Mouse (Mus musculus): ENCODE measurements around the gene Inpp5b. TPM values are rescaled to one million over a fixed set of nuclear protein-coding genes. Genes with fewer than 3 reads are reported as not detected.
A peak's percentile ranks its signal among the peaks of the same experiment; 100 is the strongest.

The Inpp5b gene
- polyA plus RNA-seq, 1 experiment from 2014 or later, result 23.6 TPM

DNA sequence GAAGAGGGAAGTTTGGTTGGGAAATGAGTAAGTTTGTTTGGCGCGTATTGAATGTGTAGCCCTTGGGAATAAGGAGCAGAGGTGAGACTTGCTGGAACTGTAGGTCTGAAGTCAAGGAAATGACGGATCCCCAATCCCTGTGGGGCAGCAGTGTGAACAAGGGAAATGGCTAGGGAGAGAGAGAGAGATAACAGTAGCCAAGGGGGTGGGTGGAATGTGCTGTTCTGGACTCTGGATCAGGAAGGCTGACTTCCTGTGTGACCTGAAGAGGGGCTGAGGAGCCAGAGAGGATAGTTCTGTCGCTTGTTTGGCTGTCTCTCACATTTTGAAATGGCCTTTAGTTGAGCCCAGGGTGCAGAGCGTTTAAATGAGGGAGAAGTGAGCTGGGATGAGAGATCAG lies 66.9 kb downstream of the Inpp5b start:
- Histone ChIP-seq H3K4me3 (no peak overlapping the region), H3K27me3 (no peaks in the 10 kb centered on the region), H3K36me3 (peaks cover 58% of the 10 kb centered on the region), H3K27ac (replicated peaks) (no peak overlapping the region), H3K9me3 (no peaks in the 10 kb centered on the region), H3K4me2 (no peak overlapping the region), H3K4me1 (replicated peaks) (peaks cover 21% of the 10 kb centered on the region), H3K9ac (no peak overlapping the region)
- 86% methylated on average over 5 of the region's 5 CpGs for WGBS
- no peak for ATAC-seq (ENCODE audit: low read depth)

DNA sequence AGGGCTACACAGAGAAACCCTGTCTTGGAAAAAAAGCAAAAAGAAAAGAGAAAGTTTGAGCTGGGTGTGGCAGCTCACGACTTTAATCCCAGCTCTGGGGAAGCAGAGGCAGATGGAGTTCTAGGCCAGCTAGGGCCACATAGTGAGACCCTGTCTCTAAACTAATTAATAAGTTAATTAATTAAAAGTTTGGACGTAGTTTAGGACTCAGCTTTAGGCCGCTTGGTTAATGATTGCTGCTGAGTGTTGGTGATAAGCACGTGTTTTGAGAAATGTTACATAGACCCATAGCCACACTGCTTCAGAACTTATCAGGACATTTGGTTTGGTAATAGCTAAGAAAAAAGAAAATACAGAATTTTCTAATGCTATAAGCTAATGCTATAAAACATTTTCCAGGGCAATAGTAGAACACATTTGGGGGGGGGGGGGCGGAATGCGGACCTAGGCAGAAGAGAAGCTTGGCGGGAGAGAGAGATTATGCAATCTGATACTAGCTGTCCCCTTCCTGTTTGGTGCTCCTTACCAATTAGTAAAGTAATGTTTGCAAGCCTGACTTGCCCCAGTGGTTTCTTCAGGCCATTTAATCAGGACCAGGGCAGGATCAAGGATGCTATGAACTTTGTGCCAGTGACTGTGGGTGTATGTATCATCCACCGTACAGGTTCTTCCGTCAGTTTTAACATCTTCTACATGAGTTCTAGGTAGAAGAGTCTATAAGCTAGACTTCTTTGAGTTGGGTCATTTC lies 67.7 kb downstream of the Inpp5b start:
- peaks cover 17% of the 10 kb centered on the region for H3K4me1 ChIP-seq (replicated peaks)
- peaks cover 57% of the 10 kb centered on the region for H3K36me3 ChIP-seq
- no peaks in the 10 kb centered on the region for H3K9me3 ChIP-seq

DNA sequence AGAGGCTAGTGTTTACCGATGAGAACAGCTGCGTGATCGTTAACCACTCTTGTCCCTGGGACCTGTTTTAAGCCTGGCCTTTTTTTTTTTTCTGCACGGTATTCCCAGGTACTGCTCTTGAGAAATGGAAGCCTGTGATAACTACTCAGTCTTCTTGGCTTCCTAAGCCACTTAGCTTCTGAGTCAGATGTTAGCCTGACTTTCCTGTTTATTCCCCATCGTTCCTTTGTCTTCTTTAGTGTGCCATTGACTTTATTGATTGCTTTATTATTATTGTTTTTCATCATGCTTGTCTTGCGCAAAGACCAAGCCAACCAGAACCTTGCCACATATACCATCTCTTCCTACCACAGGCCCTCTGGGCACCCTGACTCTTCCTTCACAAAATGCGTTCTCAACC lies 68.4 kb downstream of the Inpp5b start:
- Histone ChIP-seq H3K4me2 (no peak overlapping the region), H3K4me1 (replicated peaks) (peaks cover 17% of the 10 kb centered on the region), H3K9ac (no peak overlapping the region), H3K36me3 (peaks cover 50% of the 10 kb centered on the region), H3K27ac (replicated peaks) (no peak overlapping the region), H3K27me3 (no peaks in the 10 kb centered on the region), H3K4me3 (no peak overlapping the region), H3K9me3 (no peaks in the 10 kb centered on the region)
- ATAC-seq (ENCODE audit: low read depth), result no peak
- WGBS, result 91% methylated on average over 7 of the region's 7 CpGs

More for the DNA sequence above, 67.7 kb downstream of the Inpp5b start:
- no peak overlapping the region for H3K27ac ChIP-seq (replicated peaks)
- H3K9ac ChIP-seq, result no peak overlapping the region
- no peak overlapping the region for H3K4me2 ChIP-seq
- H3K27me3 ChIP-seq, result no peaks in the 10 kb centered on the region
- WGBS, result 91% methylated on average over 9 of the region's 9 CpGs
- no peak overlapping the region for H3K4me3 ChIP-seq
- ATAC-seq (ENCODE audit: low read depth), result no peak

DNA sequence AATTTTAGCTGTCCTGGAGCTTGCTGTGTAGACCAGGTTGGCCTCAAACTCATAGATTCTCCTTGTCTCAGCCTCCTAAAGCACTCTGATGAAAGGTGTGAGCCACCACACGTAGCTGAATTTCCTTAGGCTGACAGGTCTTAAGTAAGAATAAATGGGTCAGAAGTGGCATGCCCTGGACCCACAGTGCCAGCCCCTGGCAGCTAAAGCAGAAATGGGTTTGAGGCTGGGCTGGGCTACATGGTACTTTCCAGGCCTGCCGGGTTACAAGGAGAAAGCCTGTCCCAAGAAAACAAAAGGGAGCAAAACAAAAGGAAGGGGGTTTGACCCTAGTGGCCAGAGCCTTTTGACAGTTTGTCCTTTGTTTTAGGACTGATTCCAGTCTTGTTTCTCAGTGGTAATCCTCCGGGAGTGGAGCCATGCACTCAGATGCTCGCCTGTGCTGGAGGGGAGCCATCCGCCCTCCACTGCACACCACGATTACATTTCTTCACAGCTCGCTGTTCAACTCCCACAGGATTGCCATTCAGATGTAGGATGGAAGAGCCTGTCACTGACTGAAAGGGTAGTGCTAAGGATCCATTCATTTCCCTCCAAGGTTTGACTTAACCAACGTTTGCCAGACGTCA lies 69.8 kb downstream of the Inpp5b start:
- Histone ChIP-seq H3K27ac (replicated peaks) (no peak overlapping the region), H3K27me3 (no peaks in the 10 kb centered on the region), H3K4me3 (no peak overlapping the region), H3K36me3 (peaks cover 39% of the 10 kb centered on the region), H3K9ac (peak overlapping the region; percentile 45; the same call in 1 of the 2 replicates), H3K4me2 (no peak overlapping the region), H3K4me1 (replicated peaks) (peaks cover 16% of the 10 kb centered on the region), H3K9me3 (no peaks in the 10 kb centered on the region)
- 24% methylated on average over 9 of the region's 9 CpGs for WGBS
- no peak for ATAC-seq (ENCODE audit: low read depth)

DNA sequence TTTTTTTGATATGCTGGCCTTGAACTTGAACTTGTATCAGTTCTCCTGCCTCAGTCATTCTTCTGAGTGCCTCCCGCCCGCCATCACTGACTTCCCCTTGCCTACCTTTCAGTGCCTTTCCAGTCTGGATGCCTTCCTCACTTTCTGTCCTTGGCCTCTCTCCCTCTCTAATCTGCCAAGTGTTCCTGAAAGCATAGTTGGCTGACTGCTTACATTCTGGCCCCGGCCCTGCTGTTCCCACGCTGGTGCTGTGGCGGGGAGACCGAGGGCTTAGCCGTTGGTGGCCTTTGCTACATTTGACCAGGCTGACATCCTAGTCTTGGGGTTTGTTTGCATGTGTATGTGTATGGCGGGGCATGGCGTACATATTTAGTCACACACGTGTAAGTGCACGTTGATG lies 74.3 kb downstream of the Inpp5b start:
- H3K9me3 ChIP-seq, result no peaks in the 10 kb centered on the region
- no peak for ATAC-seq (ENCODE audit: low read depth)
- H3K4me1 ChIP-seq (replicated peaks), result peaks cover 19% of the 10 kb centered on the region
- no peak overlapping the region for H3K27ac ChIP-seq (replicated peaks)
- H3K27me3 ChIP-seq, result no peaks in the 10 kb centered on the region
- WGBS, result 94% methylated on average over 11 of the region's 11 CpGs
- no peak overlapping the region for H3K4me3 ChIP-seq
- no peak overlapping the region for H3K4me2 ChIP-seq
- no peak overlapping the region for H3K9ac ChIP-seq
- peaks cover 20% of the 10 kb centered on the region for H3K36me3 ChIP-seq

DNA sequence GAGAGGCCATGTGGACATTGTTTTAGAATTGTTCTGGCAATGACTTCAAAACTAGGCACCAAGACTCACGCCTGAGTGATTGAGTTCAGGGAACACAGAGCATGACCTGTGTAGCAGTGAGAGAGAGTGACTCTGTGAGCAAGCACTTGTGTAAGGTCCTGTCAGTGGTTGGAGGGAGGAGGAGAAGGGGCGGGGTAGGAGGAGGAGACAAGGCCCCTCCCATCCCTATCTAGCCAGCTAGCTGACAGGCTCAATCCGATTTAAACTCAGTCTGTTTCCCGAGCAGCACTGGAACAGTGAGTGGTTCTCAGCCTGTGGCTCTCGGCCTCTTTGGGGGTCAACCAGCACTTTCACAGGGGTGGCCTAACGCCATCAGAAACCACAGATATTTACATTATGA lies 76.2 kb downstream of the Inpp5b start:
- WGBS, result 21% methylated on average over 6 of the region's 6 CpGs
- ATAC-seq (ENCODE audit: low read depth), result peak; percentile 32; the same call in 1 of the 2 replicates
- H3K9me3 ChIP-seq, result no peaks in the 10 kb centered on the region
- peaks cover 10% of the 10 kb centered on the region; the same call in 1 of the 2 replicates for H3K4me1 ChIP-seq (replicated peaks)
- H3K27ac ChIP-seq (replicated peaks), result no peak overlapping the region
- H3K4me3 ChIP-seq, result no peak overlapping the region
- H3K4me2 ChIP-seq, result no peak overlapping the region
- H3K27me3 ChIP-seq, result no peaks in the 10 kb centered on the region
- H3K36me3 ChIP-seq, result peaks cover 33% of the 10 kb centered on the region
- no peak overlapping the region for H3K9ac ChIP-seq

DNA sequence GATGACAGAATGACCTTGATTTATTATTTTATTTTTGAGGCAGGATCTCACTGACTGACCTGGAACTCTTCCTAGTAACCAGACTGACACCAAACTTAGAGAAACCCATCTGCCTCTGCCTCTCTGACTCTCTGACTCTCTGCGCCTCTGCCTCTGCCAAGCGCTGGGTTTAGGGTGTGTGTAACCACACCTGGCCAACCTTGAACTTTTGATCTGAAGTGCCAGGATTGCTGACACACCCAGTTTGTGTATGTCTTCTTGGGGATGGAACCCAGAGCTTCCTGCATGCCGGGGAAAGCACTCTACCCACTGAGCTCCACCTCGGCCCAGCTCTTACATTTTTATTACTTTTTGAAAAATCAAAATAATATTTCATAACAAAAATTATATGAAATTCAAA lies 77.2 kb downstream of the Inpp5b start:
- ATAC-seq (ENCODE audit: low read depth), result no peak
- H3K27me3 ChIP-seq, result no peaks in the 10 kb centered on the region
- no peaks in the 10 kb centered on the region for H3K9me3 ChIP-seq
- H3K9ac ChIP-seq, result no peak overlapping the region
- H3K27ac ChIP-seq (replicated peaks), result no peak overlapping the region
- H3K4me2 ChIP-seq, result no peak overlapping the region
- peaks cover 44% of the 10 kb centered on the region for H3K36me3 ChIP-seq
- H3K4me3 ChIP-seq, result no peak overlapping the region
- H3K4me1 ChIP-seq (replicated peaks), result peaks cover 10% of the 10 kb centered on the region; the same call in 1 of the 2 replicates
- 90% methylated on average over 4 of the region's 4 CpGs for WGBS

DNA sequence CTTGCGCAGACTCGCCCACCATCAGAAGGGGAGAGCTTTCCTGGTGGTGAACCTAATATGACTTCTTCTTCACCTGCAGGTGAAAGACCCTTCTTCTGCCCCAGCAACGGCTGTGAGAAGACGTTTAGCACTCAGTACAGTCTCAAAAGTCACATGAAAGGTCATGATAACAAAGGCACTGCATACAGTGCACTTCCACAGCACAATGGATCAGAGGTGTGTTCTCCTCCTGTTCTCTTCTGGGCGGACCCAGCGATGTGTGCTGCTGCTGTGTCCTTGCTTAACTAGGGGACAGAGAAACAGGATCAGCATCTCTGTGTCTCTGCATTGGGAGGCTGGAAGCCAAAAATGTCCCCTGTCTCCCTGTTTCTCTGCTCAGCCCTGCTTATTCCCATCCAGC lies 83.3 kb downstream of the Inpp5b start:
- Histone ChIP-seq H3K36me3 (peaks cover 86% of the 10 kb centered on the region), H3K4me2 (no peak overlapping the region), H3K9me3 (no peaks in the 10 kb centered on the region), H3K27ac (replicated peaks) (no peak overlapping the region), H3K4me3 (no peak overlapping the region), H3K27me3 (no peaks in the 10 kb centered on the region), H3K9ac (no peak overlapping the region), H3K4me1 (replicated peaks) (no peaks in the 10 kb centered on the region)
- WGBS, result 91% methylated on average over 6 of the region's 6 CpGs
- ATAC-seq (ENCODE audit: low read depth), result no peak

DNA sequence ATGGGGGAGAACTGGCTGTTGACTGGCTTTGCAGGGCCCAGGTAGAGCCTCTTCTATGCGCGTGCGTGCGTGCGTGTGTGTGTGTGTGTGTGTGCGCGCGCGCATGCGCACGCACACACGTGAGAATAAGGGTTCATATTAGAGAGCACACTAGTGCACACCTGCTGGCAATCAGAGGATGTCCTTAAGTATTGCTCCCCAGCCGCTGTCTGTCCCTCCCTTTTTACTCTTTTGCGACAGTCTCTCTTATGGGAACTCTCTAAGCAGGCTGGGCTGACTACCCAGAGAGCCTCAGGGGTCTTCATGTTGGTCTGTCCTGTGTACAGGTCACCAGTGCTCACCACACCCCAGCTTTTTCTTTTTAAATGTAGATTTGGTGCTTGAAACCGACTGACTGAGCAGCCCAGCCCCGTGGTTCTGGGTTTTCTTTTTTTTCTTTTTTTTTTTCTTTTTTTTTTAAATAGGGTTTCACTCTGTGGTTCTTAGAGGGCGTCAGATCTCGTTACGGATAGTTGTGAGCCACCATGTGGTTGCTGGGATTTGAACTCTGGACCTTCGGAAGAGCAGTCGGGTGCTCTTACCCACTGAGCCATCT lies 83.8 kb downstream of the Inpp5b start:
- H3K4me3 ChIP-seq, result no peak overlapping the region
- no peaks in the 10 kb centered on the region for H3K4me1 ChIP-seq (replicated peaks)
- ATAC-seq (ENCODE audit: low read depth), result no peak
- H3K36me3 ChIP-seq, result peaks cover 85% of the 10 kb centered on the region
- no peaks in the 10 kb centered on the region for H3K27me3 ChIP-seq
- 94% methylated on average over 21 of the region's 21 CpGs for WGBS
- no peaks in the 10 kb centered on the region for H3K9me3 ChIP-seq
- H3K4me2 ChIP-seq, result no peak overlapping the region
- H3K27ac ChIP-seq (replicated peaks), result no peak overlapping the region
- H3K9ac ChIP-seq, result no peak overlapping the region

DNA sequence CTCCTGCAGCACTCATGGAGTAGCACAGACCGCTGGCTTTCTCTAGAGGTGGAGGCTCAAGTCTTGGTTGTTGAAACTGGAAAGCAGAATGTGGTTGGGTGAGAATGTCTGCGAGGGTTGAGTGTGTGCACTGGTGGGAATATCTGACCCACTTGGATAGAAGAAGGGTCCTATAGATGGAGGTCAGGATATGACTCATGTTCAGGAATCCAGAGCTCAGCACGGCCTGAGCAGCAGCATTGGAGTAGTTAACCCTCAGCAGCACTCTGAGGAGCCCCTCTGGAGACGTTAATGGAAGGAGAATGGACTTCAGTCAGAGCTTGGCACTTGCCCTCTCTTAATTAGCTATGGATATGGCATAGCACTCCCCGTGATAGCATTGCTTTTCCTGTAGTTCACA lies 88.0 kb downstream of the Inpp5b start:
- no peaks in the 10 kb centered on the region for H3K4me1 ChIP-seq (replicated peaks)
- WGBS, result 88% methylated on average over 5 of the region's 5 CpGs
- peaks cover 80% of the 10 kb centered on the region for H3K36me3 ChIP-seq

DNA sequence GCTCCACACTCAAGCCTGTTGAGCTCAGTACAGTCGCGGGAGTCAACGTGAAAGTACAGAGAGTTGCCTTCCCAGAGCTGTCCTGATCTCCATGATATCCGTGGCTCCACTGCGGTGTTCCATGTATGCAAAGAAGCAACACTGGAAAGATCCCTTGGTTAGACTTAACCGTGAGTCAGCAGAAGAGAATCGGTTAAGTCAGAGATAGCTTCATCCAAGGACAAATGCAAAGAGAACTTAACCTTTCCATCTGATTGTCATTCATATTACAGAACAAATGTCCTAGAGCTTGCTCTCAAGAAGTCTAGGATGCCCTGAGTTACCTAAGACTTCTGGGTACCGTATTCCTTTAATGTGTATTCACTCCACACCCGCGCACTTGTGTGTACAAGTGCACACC lies 91.1 kb downstream of the Inpp5b start:
- H3K36me3 ChIP-seq, result peaks cover 69% of the 10 kb centered on the region
- no peak overlapping the region for H3K4me3 ChIP-seq
- ATAC-seq (ENCODE audit: low read depth), result no peak
- no peak overlapping the region for H3K9ac ChIP-seq
- no peaks in the 10 kb centered on the region for H3K9me3 ChIP-seq
- 96% methylated on average over 10 of the region's 10 CpGs for WGBS
- H3K4me2 ChIP-seq, result no peak overlapping the region
- H3K27me3 ChIP-seq, result no peaks in the 10 kb centered on the region
- H3K27ac ChIP-seq (replicated peaks), result no peak overlapping the region
- no peaks in the 10 kb centered on the region for H3K4me1 ChIP-seq (replicated peaks)

More for the DNA sequence above, 88.0 kb downstream of the Inpp5b start:
- Histone ChIP-seq H3K9me3 (no peaks in the 10 kb centered on the region), H3K4me3 (no peak overlapping the region), H3K27ac (replicated peaks) (no peak overlapping the region), H3K27me3 (no peaks in the 10 kb centered on the region), H3K4me2 (no peak overlapping the region), H3K9ac (no peak overlapping the region)
- no peak for ATAC-seq (ENCODE audit: low read depth)

DNA sequence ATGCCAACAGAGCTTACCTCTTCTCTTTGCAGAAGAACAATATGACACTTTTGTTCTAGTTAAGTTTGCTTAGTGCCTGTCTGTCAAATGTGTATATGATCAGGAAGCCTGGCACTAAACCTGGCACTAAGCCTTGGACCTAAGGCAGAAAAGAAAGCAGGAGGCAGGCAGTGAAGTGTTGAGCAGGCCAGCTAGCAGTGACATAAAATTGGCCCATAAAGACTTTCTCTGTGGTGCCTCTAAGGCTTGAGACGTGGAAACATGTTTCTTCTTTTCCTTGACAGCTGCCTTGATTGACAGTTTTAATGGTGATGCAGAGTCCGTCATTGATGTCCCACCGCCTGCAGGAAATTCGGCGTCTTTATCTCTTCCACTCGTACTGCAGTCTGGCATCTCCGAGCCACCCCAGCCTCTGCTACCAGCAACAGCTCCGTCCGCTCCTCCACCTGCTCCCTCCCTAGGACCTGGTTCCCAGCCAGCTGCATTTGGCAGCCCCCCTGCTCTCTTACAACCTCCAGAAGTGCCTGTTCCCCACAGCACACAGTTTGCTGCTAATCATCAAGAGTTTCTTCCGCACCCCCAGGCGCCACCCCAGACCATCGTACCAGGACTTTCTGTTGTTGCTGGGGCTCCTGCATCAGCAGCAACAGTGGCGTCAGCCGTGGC lies 96.5 kb downstream of the Inpp5b start:
- H3K27ac ChIP-seq (replicated peaks), result no peak overlapping the region
- ATAC-seq (ENCODE audit: low read depth), result no peak
- H3K4me3 ChIP-seq, result no peak overlapping the region
- H3K27me3 ChIP-seq, result no peaks in the 10 kb centered on the region
- H3K4me1 ChIP-seq (replicated peaks), result no peaks in the 10 kb centered on the region
- no peak overlapping the region for H3K4me2 ChIP-seq
- no peak overlapping the region for H3K9ac ChIP-seq
- no peaks in the 10 kb centered on the region for H3K9me3 ChIP-seq
- H3K36me3 ChIP-seq, result peaks cover 74% of the 10 kb centered on the region
- WGBS, result 90% methylated on average over 14 of the region's 14 CpGs

Data from neural tube, embryonic 13.5 days (tissue).